Mouse (Mus musculus) midbrain, embryonic 15.5 days (tissue): ENCODE results near the gene Pipox. TPM values are rescaled to one million over a fixed set of nuclear protein-coding genes. Genes with fewer than 3 reads are reported as not detected.
A peak's percentile ranks its signal among the peaks of the same experiment; 100 is the strongest.

Experiments
- ATAC-seq: fragments of 200-750 bp; cut with Nextera tagmentation; replicated peaks from 2 replicates; pipeline ENCODE4 v1.8.0; 2017; ENCODE audit warnings: moderate TSS enrichment
- H3K27ac ChIP-seq: fragments of 300-500 bp; sonication (generic); 2 replicates; pipeline ENCODE4 v1.5.1; 2015; ENCODE audit warnings: mild to moderate bottlenecking, inconsistent platforms
- H3K27me3 ChIP-seq: fragments of 300-500 bp; sonication (generic); replicated peaks from 2 replicates; pipeline ENCODE4 v1.6.1; 2015; ENCODE audit warnings: inconsistent platforms
- H3K36me3 ChIP-seq: fragments of 300-500 bp; sonication (generic); replicated peaks from 2 replicates; pipeline ENCODE4 v1.6.1; 2015; ENCODE audit warnings: inconsistent platforms
- H3K4me1 ChIP-seq: fragments of 300-500 bp; sonication (generic); 2 replicates; pipeline ENCODE4 v1.6.1; 2015; ENCODE audit warnings: inconsistent platforms
- H3K4me2 ChIP-seq: fragments of 300-500 bp; sonication (generic); 2 replicates; pipeline ENCODE4 v1.6.1; 2015; ENCODE audit warnings: inconsistent platforms, mild to moderate bottlenecking, moderate library complexity
- H3K4me3 ChIP-seq: fragments of 300-500 bp; sonication (generic); 2 replicates; pipeline ENCODE4 v1.5.1; 2015; ENCODE audit warnings: mild to moderate bottlenecking, inconsistent platforms
- H3K9ac ChIP-seq: fragments of 300-500 bp; sonication (generic); 2 replicates; pipeline ENCODE4 v1.6.1; 2015; ENCODE audit warnings: mild to moderate bottlenecking, inconsistent platforms
- H3K9me3 ChIP-seq: fragments of 300-500 bp; sonication (generic); 2 replicates; pipeline ENCODE4 v1.6.1; 2016; ENCODE audit warnings: inconsistent platforms
- WGBS: fragments of 180-500 bp; shearing (Covaris S2); methylation state at CpG from one replicate; pipeline ENCODE4 v1.1.7; 2015; ENCODE audit warnings: mixed read lengths; 5-methylcytosine and 5-hydroxymethylcytosine counted together
- polyA plus RNA-seq: library from polyadenylated mRNA; unstranded; fragments of >200 nt; fragmentation: Nextera tagmentation; extraction: Ambion mirVana; gene quantifications from 2 replicates; pipeline ENCODE4 v1.2.1, GENCODE M21; 2015

Pipox gene
- polyA plus RNA-seq, 1 experiment from 2014 or later = 5.7 TPM

DNA sequence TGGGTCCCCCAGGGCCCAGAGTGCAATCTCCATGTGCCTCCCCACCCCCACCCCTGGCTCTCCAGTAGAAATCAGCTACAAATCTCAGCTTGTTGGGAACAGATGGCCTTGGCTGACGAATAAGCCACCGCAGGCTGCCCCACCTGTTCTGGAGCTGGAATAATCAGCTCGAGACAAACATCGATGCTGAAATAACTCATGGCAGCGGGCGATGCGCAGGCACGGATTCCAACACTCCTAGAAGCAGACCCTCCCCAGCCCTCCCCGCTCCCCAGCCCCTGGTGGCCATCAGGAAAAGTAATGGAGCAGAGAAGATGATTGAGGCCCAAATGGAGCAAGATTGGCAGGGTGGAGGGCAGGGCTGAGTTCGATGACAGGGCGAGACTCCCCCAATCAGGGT is 21.7 kb downstream of the Pipox start:
- H3K4me2 ChIP-seq = peak overlapping the region; percentile 9; the same call in 1 of the 2 replicates
- H3K27ac ChIP-seq = peak overlapping the region; percentile 63
- WGBS = 5% methylated on average over 11 of the region's 11 CpGs
- ATAC-seq = no peak
- H3K9me3 ChIP-seq = no peaks in the 10 kb centered on the region
- H3K4me3 ChIP-seq = no peak overlapping the region
- no peak overlapping the region for H3K9ac ChIP-seq
- peaks cover 75% of the 10 kb centered on the region for H3K4me1 ChIP-seq
- no peaks in the 10 kb centered on the region for H3K27me3 ChIP-seq
- no peaks in the 10 kb centered on the region for H3K36me3 ChIP-seq

GRCm38 (mm10) chr11:77871436-77871835 is 22.5 kb downstream of the Pipox start:
- Histone ChIP-seq H3K4me1 (peaks cover 75% of the 10 kb centered on the region), H3K27ac (peak overlapping the region; percentile 13; the same call in 1 of the 2 replicates)
- WGBS = 6% methylated on average over 4 of the region's 4 CpGs

GRCm38 (mm10) chr11:77867419-77868083 is 26.3 kb downstream of the Pipox start:
- Histone ChIP-seq H3K27ac (peak overlapping the region; percentile 54; the same call in 1 of the 2 replicates), H3K4me2 (no peak overlapping the region), H3K9me3 (no peaks in the 10 kb centered on the region), H3K9ac (no peak overlapping the region), H3K4me3 (no peak overlapping the region), H3K36me3 (no peaks in the 10 kb centered on the region), H3K4me1 (peaks cover 64% of the 10 kb centered on the region), H3K27me3 (0 out of 2 replicates have a peak, but pooled peaks cover 6% of the 10 kb centered on the region)
- 6% methylated on average over 10 of the region's 12 CpGs for WGBS
- ATAC-seq = peak; percentile 15; the same call in 1 of the 2 replicates

More at GRCm38 (mm10) chr11:77871436-77871835, 22.5 kb downstream of the Pipox start:
- Histone ChIP-seq H3K9ac (no peak overlapping the region), H3K9me3 (no peaks in the 10 kb centered on the region), H3K27me3 (no peaks in the 10 kb centered on the region), H3K4me2 (no peak overlapping the region), H3K4me3 (no peak overlapping the region), H3K36me3 (no peaks in the 10 kb centered on the region)
- peak; percentile 19; the same call in 1 of the 2 replicates for ATAC-seq

DNA sequence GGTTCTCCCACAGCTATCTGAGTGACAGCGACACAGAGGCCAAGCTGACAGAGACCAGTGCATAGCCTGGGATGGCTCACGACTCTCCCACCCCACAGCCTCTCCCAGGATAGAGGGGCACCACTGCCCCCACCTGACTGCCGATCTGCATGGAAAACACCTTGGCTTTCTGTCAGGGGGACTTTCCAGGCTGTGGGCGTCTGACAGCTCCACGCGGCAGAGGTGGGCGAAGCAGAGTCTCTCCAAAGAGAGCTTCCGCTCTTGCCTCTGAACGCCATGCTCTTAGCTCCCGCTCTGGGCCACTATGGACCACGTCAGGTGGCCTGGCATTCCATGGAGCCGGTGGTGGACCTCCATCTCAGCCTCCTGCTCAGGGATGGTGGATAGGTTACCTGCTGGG is 29.1 kb downstream of the Pipox start:
- H3K4me2 ChIP-seq = no peak overlapping the region
- peaks cover 50% of the 10 kb centered on the region for H3K4me1 ChIP-seq
- 0 out of 2 replicates have a peak, but pooled peaks cover 6% of the 10 kb centered on the region for H3K27me3 ChIP-seq
- no peak overlapping the region for H3K9ac ChIP-seq
- H3K9me3 ChIP-seq = no peaks in the 10 kb centered on the region
- no peak overlapping the region for H3K4me3 ChIP-seq
- no peak for ATAC-seq
- 67% methylated on average over 12 of the region's 12 CpGs for WGBS
- H3K36me3 ChIP-seq = peaks cover 6% of the 10 kb centered on the region; the same call in 1 of the 2 replicates
- H3K27ac ChIP-seq = no peak overlapping the region

GRCm38 (mm10) chr11:77862887-77863286 is 31.0 kb downstream of the Pipox start:
- Histone ChIP-seq H3K4me3 (no peak overlapping the region), H3K27ac (no peak overlapping the region; the same call in 1 of the 2 replicates), H3K4me1 (peaks cover 53% of the 10 kb centered on the region), H3K9me3 (no peaks in the 10 kb centered on the region), H3K4me2 (no peak overlapping the region), H3K27me3 (0 out of 2 replicates have a peak, but pooled peaks cover 6% of the 10 kb centered on the region), H3K36me3 (peaks cover 6% of the 10 kb centered on the region; the same call in 1 of the 2 replicates), H3K9ac (no peak overlapping the region)
- 77% methylated on average over 7 of the region's 7 CpGs for WGBS
- no peak for ATAC-seq

DNA sequence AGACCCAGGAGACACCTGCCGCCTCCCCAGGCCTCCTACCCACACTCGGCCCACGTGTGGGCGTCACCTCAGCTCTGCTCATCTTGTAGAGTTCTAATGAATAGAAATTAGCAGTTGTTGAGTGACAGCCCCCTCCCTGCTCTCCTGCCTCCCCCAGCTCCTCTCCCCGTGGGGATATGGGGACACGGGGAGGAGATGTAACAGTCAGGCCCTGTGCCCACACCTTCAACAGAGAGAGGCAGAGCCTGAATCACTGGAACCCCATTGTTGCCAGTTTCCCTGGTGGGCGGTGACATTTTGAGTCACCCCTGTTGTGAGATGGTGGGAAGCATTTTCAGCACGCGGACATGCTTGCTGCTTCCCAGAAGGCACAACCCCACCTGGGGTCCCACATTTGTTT is 32.9 kb downstream of the Pipox start:
- Histone ChIP-seq H3K4me2 (no peak overlapping the region), H3K4me3 (no peak overlapping the region), H3K9me3 (no peaks in the 10 kb centered on the region), H3K27me3 (0 out of 2 replicates have a peak, but pooled peaks cover 6% of the 10 kb centered on the region), H3K36me3 (peaks cover 6% of the 10 kb centered on the region; the same call in 1 of the 2 replicates), H3K9ac (no peak overlapping the region), H3K4me1 (peaks cover 48% of the 10 kb centered on the region), H3K27ac (no peak overlapping the region)
- no peak for ATAC-seq
- 75% methylated on average over 9 of the region's 9 CpGs for whole genome bisulfite sequencing

DNA sequence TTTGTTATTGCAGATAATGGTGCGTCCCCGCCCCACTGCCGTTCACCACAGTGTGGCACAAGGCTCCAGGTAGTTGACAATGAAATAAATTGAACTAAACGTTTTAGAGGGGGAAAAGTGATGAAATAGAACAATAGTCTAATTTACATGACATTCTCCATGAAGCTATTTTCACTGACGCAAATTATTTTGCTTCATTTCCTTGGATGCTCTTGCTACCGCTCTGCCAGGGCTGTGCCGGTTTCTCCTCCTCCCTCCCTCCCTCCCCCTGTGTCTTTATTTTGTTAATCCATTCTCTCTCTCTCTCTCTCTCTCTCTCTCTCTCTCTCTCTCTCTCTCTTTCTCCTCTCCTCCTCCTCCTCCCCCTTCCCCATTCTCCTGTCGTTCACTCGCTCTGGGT is 35.3 kb downstream of the Pipox start:
- Histone ChIP-seq H3K27me3 (0 out of 2 replicates have a peak, but pooled peaks cover under 1% of the 10 kb centered on the region), H3K4me1 (peaks cover 59% of the 10 kb centered on the region), H3K4me3 (no peak overlapping the region), H3K4me2 (no peak overlapping the region), H3K36me3 (peaks cover 9% of the 10 kb centered on the region; the same call in 1 of the 2 replicates), H3K9me3 (no peaks in the 10 kb centered on the region), H3K27ac (peak overlapping the region; percentile 63), H3K9ac (no peak overlapping the region)
- WGBS = 24% methylated on average over 9 of the region's 9 CpGs
- ATAC-seq = no peak

DNA sequence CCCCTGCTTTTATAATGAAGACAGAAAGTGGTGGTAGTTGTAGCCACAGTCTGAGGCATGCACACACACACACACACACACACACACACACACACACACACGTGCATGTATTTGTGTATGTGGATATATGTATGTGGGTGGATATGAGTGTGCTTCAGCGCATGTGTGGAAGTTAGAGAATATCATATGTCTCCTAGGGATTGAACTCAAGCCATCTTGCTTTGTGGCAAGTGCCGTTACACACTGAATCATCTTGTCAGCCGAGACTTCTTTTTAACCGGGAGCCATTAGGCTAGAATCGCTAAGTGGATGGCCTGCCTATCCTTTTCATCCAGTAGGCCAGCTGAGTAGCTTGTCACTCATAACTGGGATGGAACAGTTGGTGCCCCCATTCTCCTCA is 36.8 kb downstream of the Pipox start:
- Histone ChIP-seq H3K9ac (no peak overlapping the region), H3K27me3 (no peaks in the 10 kb centered on the region), H3K27ac (no peak overlapping the region; the same call in 1 of the 2 replicates), H3K4me1 (peaks cover 60% of the 10 kb centered on the region), H3K4me2 (no peak overlapping the region), H3K4me3 (no peak overlapping the region), H3K9me3 (no peaks in the 10 kb centered on the region), H3K36me3 (peaks cover 12% of the 10 kb centered on the region; the same call in 1 of the 2 replicates)
- no peak for ATAC-seq
- 70% methylated on average over 6 of the region's 6 CpGs for WGBS

DNA sequence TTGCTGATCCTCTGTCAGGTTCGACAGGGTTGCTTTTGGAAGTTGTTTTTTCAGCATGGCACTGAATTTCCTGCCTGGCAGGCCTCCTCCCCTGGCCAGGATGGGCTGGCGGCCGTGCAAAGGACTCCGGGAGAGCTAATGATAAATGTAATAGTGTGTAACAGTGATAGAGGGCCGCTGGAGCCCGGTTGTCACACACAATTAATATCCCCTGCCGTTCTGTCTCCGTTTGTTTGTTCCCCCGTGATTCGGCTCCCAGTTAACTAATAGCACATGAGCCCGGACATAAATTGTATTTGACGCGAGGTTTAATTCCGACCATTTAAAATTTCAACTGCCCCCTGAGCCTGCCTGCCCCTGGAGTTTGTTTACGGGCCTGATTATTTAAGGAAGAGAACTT is 38.5 kb downstream of the Pipox start:
- H3K9ac ChIP-seq = no peak overlapping the region
- H3K27me3 ChIP-seq = no peaks in the 10 kb centered on the region
- H3K4me2 ChIP-seq = no peak overlapping the region
- 29% methylated on average over 15 of the region's 15 CpGs for WGBS
- H3K4me3 ChIP-seq = no peak overlapping the region
- no peak for ATAC-seq
- peaks cover 6% of the 10 kb centered on the region; the same call in 1 of the 2 replicates for H3K36me3 ChIP-seq
- peaks cover 77% of the 10 kb centered on the region for H3K4me1 ChIP-seq
- H3K9me3 ChIP-seq = no peaks in the 10 kb centered on the region
- H3K27ac ChIP-seq = peak overlapping the region; percentile 72

DNA sequence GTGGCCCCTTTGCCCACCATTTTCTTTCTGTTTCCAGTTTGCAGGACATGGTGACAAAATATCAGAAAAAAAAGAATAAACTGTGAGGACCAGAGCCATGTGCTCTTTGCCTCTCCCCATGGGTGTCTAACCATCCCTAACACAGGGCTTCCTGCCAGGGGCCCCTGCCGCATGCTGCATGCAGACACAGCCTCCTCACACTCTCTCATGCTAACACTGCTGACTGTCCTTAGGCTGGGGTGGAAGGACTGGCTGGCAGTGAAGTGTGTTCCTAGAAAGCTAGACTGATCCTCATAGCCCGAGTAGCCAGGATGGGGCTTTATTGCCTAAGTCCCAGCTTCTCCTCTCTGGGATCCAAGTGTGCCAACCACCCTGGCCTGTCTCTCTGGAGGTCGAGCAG is 39.3 kb downstream of the Pipox start:
- WGBS = 45% methylated on average over 3 of the region's 3 CpGs
- Histone ChIP-seq H3K4me3 (no peak overlapping the region), H3K4me1 (peaks cover 80% of the 10 kb centered on the region), H3K36me3 (peaks cover 11% of the 10 kb centered on the region), H3K27me3 (no peaks in the 10 kb centered on the region), H3K4me2 (no peak overlapping the region), H3K27ac (peak overlapping the region; percentile 72), H3K9ac (no peak overlapping the region), H3K9me3 (no peaks in the 10 kb centered on the region)
- ATAC-seq = no peak

DNA sequence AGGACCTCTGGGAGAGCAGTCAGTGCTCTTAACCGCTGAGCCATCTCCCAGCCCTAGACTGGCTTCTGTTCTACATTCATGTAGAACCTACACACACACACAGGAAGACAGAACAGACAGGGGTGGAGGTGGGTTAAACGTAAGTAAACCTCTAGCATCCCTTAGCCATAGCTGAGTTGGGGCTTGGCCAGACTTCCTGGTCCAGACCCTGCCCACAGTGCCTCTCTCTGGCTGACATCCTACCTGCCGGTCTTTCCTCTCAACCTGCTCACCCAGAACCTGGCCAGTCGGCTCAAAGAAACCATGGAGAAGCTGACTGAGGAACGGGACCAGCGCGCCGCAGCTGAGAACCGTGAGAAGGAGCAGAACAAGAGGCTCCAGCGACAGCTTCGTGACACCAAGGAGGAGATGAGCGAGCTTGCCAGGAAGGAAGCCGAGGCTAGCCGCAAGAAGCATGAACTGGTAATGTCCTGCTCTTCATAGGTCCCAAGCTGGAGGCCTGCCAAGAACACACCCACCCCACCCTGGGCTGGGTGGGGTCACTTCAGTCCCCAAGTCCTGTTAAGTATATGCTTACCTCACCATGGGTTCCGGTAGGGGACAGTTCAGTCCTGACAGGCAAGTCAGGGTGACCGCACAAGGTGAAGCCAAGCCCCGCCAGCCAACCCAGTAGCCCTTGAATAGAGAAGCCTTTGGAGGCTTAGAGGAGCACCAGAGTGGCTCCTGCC is 40.8 kb downstream of the Pipox start:
- H3K27ac ChIP-seq = no peak overlapping the region; the same call in 1 of the 2 replicates
- WGBS = 95% methylated on average over 17 of the region's 17 CpGs
- ATAC-seq = no peak
- no peak overlapping the region for H3K9ac ChIP-seq
- H3K36me3 ChIP-seq = peaks cover 15% of the 10 kb centered on the region
- H3K4me1 ChIP-seq = peaks cover 80% of the 10 kb centered on the region
- H3K9me3 ChIP-seq = no peaks in the 10 kb centered on the region
- H3K4me2 ChIP-seq = no peak overlapping the region
- no peak overlapping the region for H3K4me3 ChIP-seq
- H3K27me3 ChIP-seq = no peaks in the 10 kb centered on the region

- no peak overlapping the region for H3K4me3 ChIP-seq
- H3K9ac ChIP-seq = no peak overlapping the region
- H3K27me3 ChIP-seq = no peaks in the 10 kb centered on the region
- no peak overlapping the region for H3K4me2 ChIP-seq
- no peak for ATAC-seq
- peak overlapping the region; percentile 90 for H3K27ac ChIP-seq
- peaks cover 15% of the 10 kb centered on the region for H3K36me3 ChIP-seq
- peaks cover 82% of the 10 kb centered on the region for H3K4me1 ChIP-seq
- H3K9me3 ChIP-seq = no peaks in the 10 kb centered on the region
- 57% methylated on average over 3 of the region's 3 CpGs for WGBS
Observed at GRCm38 (mm10) chr11:77852195-77852594, 41.7 kb downstream of the Pipox start.
